Mouse (Mus musculus): ENCODE measurements around the gene Arpp21. TPM values are rescaled to one million over a fixed set of nuclear protein-coding genes. Genes with fewer than 3 reads are reported as not detected.

Gene Arpp21
- polyA plus RNA-seq (2015; fragmentation: Nextera tagmentation; extraction: Ambion mirVana) = 55.6 and 62.4 TPM in 2 replicates

GRCm38 (mm10) chr9:112235696-112236397, at the start of gene Arpp21:
Arpp21 (minus strand) TSS chr9:112235938.

Small RNAs within 50 kb of the gene (microRNA-seq; reads per million reads assigned to microRNA genes)
- 1,002 reads per million, percentile 75 among the genes with 10 or more reads in this experiment for gene Mir128-2

All from neural tube, postnatal 0 days (tissue).